Mouse (Mus musculus) Patski (cell line): Measurements from ENCODE around the gene Ciapin1. TPM values are rescaled to one million over a fixed set of nuclear protein-coding genes. Genes with fewer than 3 reads are reported as not detected.
A peak's percentile ranks its signal among the peaks of the same experiment; 100 is the strongest.

ENCODE experiments used
- ATAC-seq: fragments of 100-300 bp; one replicate; pipeline ENCODE4 v1.8.0; 2021
- CTCF ChIA-PET: fragments of 350-600 bp; sonication (Branson Sonifier 250); formaldehyde crosslinking; loops from one replicate; lab custom pipeline; 2022; ENCODE audit warnings: inconsistent platforms; lab: Charles Lee
- POLR2A ChIA-PET: fragments of 350-600 bp; sonication (Branson Sonifier 250); formaldehyde crosslinking; loops from one replicate; lab custom pipeline; 2022; ENCODE audit warnings: antibody characterized with exemption, inconsistent platforms; lab: Charles Lee
- DNase-seq: peaks from one replicate; pipeline ENCODE4 v3.0.0-alpha.2; 2011; ENCODE audit warnings: low read depth, low spot score
- H3K27me3 ChIP-seq: fragments of 371-371 bp; one replicate; pipeline ENCODE4 v1.5.1; 2021
- CTCF ChIP-seq: fragments of 100-300 bp; IDR thresholded peaks from one replicate; pipeline ENCODE4 v1.5.1; 2021
- in situ Hi-C: fragments of 300-500 bp; cut with MboI; formaldehyde crosslinking; loops from 3 replicates; pipeline ENCODE4 v1.11.1; 2018; ENCODE audit warnings: low pct_unique_long_range_greater_than_20kb, mixed read lengths
- polyA plus RNA-seq: library from polyadenylated mRNA; unstranded; gene quantifications from one replicate; pipeline ENCODE4 v1.2.3, GENCODE M21; 2021

Ciapin1 gene
- polyA plus RNA-seq, 1 experiment from 2014 or later: 128 TPM

DNA sequence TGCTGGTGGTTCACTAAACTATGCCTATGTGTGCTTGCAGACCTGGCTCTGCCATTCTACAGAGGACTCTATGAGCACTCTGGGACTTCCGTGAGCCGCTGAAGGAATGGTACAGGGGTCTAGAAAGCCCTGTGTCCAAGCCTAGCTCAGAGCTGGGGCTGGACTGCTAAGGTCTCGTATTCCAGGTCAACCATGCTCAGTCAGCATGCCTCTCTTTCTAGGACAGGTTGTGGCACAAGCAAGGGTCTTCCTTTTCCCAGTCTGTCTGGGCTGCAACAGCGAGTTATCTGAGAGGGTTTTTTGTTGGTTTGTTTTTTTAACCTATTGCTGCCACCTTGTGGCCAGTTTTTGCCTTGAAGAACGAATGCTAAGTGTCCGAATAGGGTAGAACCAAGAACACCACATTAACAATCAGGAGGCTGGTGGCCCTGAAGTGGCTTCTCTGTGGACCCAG is 25.5 kb downstream of the Ciapin1 start:
- TF ChIP-seq CTCF: no peak
- POLR2A ChIA-PET: interaction anchor here (0.9 kb wide), 1 partner anchor 108 kb away, joined by 3 read pairs; no protein-coding TSS in a partner anchor
- CTCF ChIA-PET: interaction anchor here (1.4 to 2.0 kb wide), 2 partner anchors 30 to 108 kb away, joined by 3 to 10 read pairs; no protein-coding TSS in a partner anchor
- peak; percentile 60 for DNase-seq
- no peak for ATAC-seq
- H3K27me3 ChIP-seq: no peaks in the 10 kb centered on the region
- in situ Hi-C loops: loop anchor here (10.0 kb wide), 1 partner anchor 288 kb away; no protein-coding TSS in a partner anchor

- DNase-seq (no peak), ATAC-seq (no peak)
- no peaks in the 10 kb centered on the region for H3K27me3 ChIP-seq
- CTCF ChIA-PET: interaction anchor here (1.0 to 2.2 kb wide), 9 partner anchors 10 to 320 kb away, joined by 3 to 10 read pairs (median 4); partner anchors contain the start of gene Cx3cl1
- POLR2A ChIA-PET: interaction anchor here (0.9 to 1.2 kb wide), 2 partner anchors 107 to 109 kb away, joined by 3 read pairs; no protein-coding TSS in a partner anchor
- no peak for TF ChIP-seq CTCF
- in situ Hi-C loops: loop anchor here (10.0 kb wide), 1 partner anchor 287 kb away; no protein-coding TSS in a partner anchor
Observed at GRCm38 (mm10) chr8:94811654-94812053, 26.5 kb downstream of the Ciapin1 start.

DNA sequence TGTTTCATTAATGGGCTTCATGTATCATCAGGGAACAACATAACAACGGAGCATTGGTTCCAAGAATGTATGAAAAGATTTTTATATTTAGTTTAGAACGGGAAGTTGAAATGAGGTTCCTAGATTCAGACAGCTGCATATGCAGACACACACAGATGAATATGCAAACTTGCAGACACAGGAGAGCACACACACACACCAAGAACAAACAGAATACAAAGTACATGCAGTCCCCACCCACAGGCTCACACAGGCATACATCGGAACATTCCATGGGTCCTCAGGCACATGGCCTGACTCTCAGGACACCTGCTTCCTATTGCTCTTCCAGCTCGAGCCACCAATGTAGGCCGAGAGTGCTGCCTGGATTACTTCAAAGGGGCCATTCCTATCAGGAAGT is 27.3 kb downstream of the Ciapin1 start:
- CTCF ChIA-PET: interaction anchor here (1.2 to 2.3 kb wide), 7 partner anchors 9 to 319 kb away, joined by 3 to 14 read pairs (median 5); no protein-coding TSS in a partner anchor
- in situ Hi-C loops: loop anchor here (10.0 kb wide), 1 partner anchor 286 kb away; no protein-coding TSS in a partner anchor
- TF ChIP-seq CTCF: no peak
- H3K27me3 ChIP-seq: no peaks in the 10 kb centered on the region
- DNase-seq (no peak), ATAC-seq (no peak)
- POLR2A ChIA-PET: interaction anchor here (1.2 to 1.3 kb wide), 2 partner anchors 24 to 108 kb away, joined by 3 read pairs; no protein-coding TSS in a partner anchor

DNA sequence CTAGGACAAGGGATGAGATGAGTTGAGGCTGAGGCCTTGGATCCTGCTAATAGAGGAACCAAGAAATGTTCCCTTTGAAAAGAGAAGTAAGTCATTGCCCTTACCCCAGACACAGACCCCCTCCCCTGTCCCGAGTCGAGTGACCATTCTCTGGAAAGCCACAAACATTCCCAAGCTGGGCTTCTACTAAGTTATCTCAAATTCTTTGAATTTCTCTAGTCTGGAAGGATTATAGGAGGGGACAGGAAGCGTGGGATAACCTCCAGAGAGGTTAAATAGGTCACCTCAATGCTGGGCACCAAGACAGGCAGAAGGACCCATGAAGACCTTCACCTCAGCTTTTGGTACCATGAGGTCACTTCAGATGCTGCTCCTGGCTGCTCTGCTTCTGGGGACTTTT is 28.0 kb downstream of the Ciapin1 start, which contains the start of gene Ccl17:
Gene Ccl17, plus strand, starts transcription at position 301 of the 400 bp plus-strand sequence.
- ATAC-seq: no peak
- no peak for DNase-seq
- ChIA-PET POLR2A (interaction anchor here (1.1 to 1.3 kb wide), 2 partner anchors 23 to 104 kb away, joined by 3 to 4 read pairs; no protein-coding TSS in a partner anchor), CTCF (interaction anchor here (1.2 to 2.3 kb wide), 5 partner anchors 16 to 106 kb away, joined by 3 to 14 read pairs (median 6); no protein-coding TSS in a partner anchor)
- in situ Hi-C loops: loop anchor here (10.0 kb wide), 1 partner anchor 285 kb away; no protein-coding TSS in a partner anchor
- TF ChIP-seq CTCF: no peak
- no peaks in the 10 kb centered on the region for H3K27me3 ChIP-seq

DNA sequence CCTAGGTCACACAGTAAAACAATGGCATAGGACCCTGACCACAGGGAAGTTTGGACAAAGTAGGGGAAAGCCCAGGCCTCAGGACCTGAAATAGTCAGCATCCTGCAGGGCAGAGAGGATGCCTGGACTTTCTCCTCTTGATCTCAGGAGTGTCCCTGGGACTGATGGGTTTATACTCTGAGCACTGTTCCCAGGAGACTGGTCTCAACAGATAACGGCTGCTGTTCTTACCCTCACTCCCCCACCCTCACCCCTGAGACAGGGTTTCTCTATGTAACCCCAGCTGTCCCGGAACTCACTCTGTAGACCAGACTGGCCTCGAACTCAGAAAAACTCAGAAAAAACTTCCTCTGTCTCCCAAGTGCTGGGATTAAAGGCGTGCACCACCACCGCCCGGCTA is 29.8 kb downstream of the Ciapin1 start:
- POLR2A ChIA-PET: no interaction called here
- no peak for TF ChIP-seq CTCF
- no peak for DNase-seq
- no peak for ATAC-seq
- in situ Hi-C loops: loop anchor here (10.0 kb wide), 1 partner anchor 204 kb away; the partner anchor contains the start of genes Fam192a and Rspry1
- H3K27me3 ChIP-seq: no peaks in the 10 kb centered on the region
- CTCF ChIA-PET: no interaction called here

- H3K27me3 ChIP-seq: no peaks in the 10 kb centered on the region
- no peak for TF ChIP-seq CTCF
- POLR2A ChIA-PET: no interaction called here
- DNase-seq: peak; percentile 50
- peak; percentile 63 for ATAC-seq
- CTCF ChIA-PET: interaction anchor here (0.8 to 0.9 kb wide), 2 partner anchors 14 to 15 kb away, joined by 3 read pairs; no protein-coding TSS in a partner anchor
- in situ Hi-C loops: loop anchor here (10.0 kb wide), 1 partner anchor 203 kb away; the partner anchor contains the start of genes Fam192a and Rspry1
Observed at GRCm38 (mm10) chr8:94807506-94807905, 30.7 kb downstream of the Ciapin1 start.

GRCm38 (mm10) chr8:94805811-94806210 is 32.3 kb downstream of the Ciapin1 start:
- in situ Hi-C loops: loop anchor here (10.0 kb wide), 1 partner anchor 201 kb away; the partner anchor contains the start of genes Fam192a and Rspry1
- H3K27me3 ChIP-seq: no peaks in the 10 kb centered on the region
- CTCF ChIA-PET: no interaction called here
- DNase-seq (no peak), ATAC-seq (no peak)
- POLR2A ChIA-PET: no interaction called here
- TF ChIP-seq CTCF: no peak

- ChIA-PET CTCF (interaction anchor here (1.6 kb wide), 1 partner anchor 38 kb away, joined by 3 read pairs; no protein-coding TSS in a partner anchor), POLR2A (no interaction called here)
- DNase-seq (no peak), ATAC-seq (no peak)
- no peaks in the 10 kb centered on the region for H3K27me3 ChIP-seq
- TF ChIP-seq CTCF: no peak
- in situ Hi-C loops: loop anchor here (10.0 kb wide), 1 partner anchor 200 kb away; the partner anchor contains the start of genes Fam192a and Rspry1
Observed at GRCm38 (mm10) chr8:94804546-94805340, 33.4 kb downstream of the Ciapin1 start.

- POLR2A ChIA-PET: no interaction called here
- ATAC-seq (no peak), DNase-seq (no peak)
- TF ChIP-seq CTCF: no peak
- no peaks in the 10 kb centered on the region for H3K27me3 ChIP-seq
- in situ Hi-C loops: loop anchor here (10.0 kb wide), 1 partner anchor 199 kb away; the partner anchor contains the start of genes Fam192a and Rspry1
- CTCF ChIA-PET: interaction anchor here (1.0 to 1.6 kb wide), 3 partner anchors 11 to 36 kb away, joined by 3 read pairs; no protein-coding TSS in a partner anchor
Observed at GRCm38 (mm10) chr8:94803551-94803950, 34.6 kb downstream of the Ciapin1 start.

GRCm38 (mm10) chr8:94802375-94802774 is 35.8 kb downstream of the Ciapin1 start:
- H3K27me3 ChIP-seq: no peaks in the 10 kb centered on the region
- in situ Hi-C loops: loop anchor here (10.0 kb wide), 1 partner anchor 198 kb away; the partner anchor contains the start of genes Fam192a and Rspry1
- no peak for ATAC-seq
- ChIA-PET POLR2A (no interaction called here), CTCF (interaction anchor here (0.9 to 2.8 kb wide), 8 partner anchors 9 to 208 kb away, joined by 3 to 13 read pairs (median 4); no protein-coding TSS in a partner anchor)
- no peak for DNase-seq
- no peak for TF ChIP-seq CTCF
